Comparison of ENCODE assay signal across 8 mouse cellular contexts in genomic region chr14:79768996-79769395, GRCm38 (mm10). TPM values are rescaled to one million over a fixed set of nuclear protein-coding genes. Genes with fewer than 3 reads are reported as not detected.
DNase-seq lines count a peak whose midpoint lies in the region; ATAC-seq and TF ChIP-seq lines count a peak whose summit lies in the region.

No protein-coding gene starts in this region.

- peak; percentile 16 to 24 for DNase-seq in left cerebral cortex, adult 2 months (ENCODE audit: extremely low spot score in 1 of 2, low spot score in 2 of 2)
- no peak for DNase-seq in left cerebral cortex, adult 8-10 months (ENCODE audit: low spot score in 2 of 2)
- peak; percentile 55 for DNase-seq in adrenal gland, postnatal 25 days
- DNase-seq in kidney, postnatal 10 days, result peak; percentile 34
- DNase-seq in gastrocnemius, postnatal 36 days, result no peak
- DNase-seq in urinary bladder, adult 18-20 months (ENCODE audit: low spot score in 2 of 2), result no peak

- no peak for ATAC-seq in forebrain, embryonic 12.5 days (ENCODE audit: low FRiP score)
- ATAC-seq in neural tube, embryonic 14.5 days (ENCODE audit: low read depth), result no peak

- H3K27me3 ChIP-seq in forebrain, embryonic 12.5 days, result peaks cover 68% of the 10 kb centered on the region
- H3K27me3 ChIP-seq in neural tube, embryonic 14.5 days (ENCODE audit: control insufficient read depth, insufficient read depth, low read length), result peaks cover 23% of the 10 kb centered on the region

- H3K4me1 ChIP-seq in forebrain, embryonic 12.5 days, result peaks cover 77% of the 10 kb centered on the region
- peaks cover 17% of the 10 kb centered on the region for H3K4me1 ChIP-seq in neural tube, embryonic 14.5 days (ENCODE audit: control insufficient read depth, insufficient read depth, low read length)

- no peaks in the 10 kb centered on the region for H3K9me3 ChIP-seq in forebrain, embryonic 12.5 days
- H3K9me3 ChIP-seq in neural tube, embryonic 14.5 days (ENCODE audit: control insufficient read depth, low read length), result no peaks in the 10 kb centered on the region

- peak overlapping the region; percentile 63; the same call in 1 of the 2 replicates for H3K9ac ChIP-seq in forebrain, embryonic 12.5 days
- H3K9ac ChIP-seq in neural tube, embryonic 14.5 days (replicated peaks; ENCODE audit: low read depth, low read length), result peak overlapping the region; percentile 72

- H3K4me2 ChIP-seq in forebrain, embryonic 12.5 days, result peak overlapping the region; percentile 85
- peak overlapping the region; percentile 85 for H3K4me2 ChIP-seq in neural tube, embryonic 14.5 days (ENCODE audit: low read depth, low read length)

- peak; percentile 11 for TF ChIP-seq CTCF in left cerebral cortex, adult 2 months (IDR thresholded peaks at IDR 0.05)

- intact Hi-C loops in left cerebral cortex, adult 2 months (cut with DNase I), result loop anchor here (2.0 kb wide), 1 partner anchor 448 kb away; no protein-coding TSS in a partner anchor
- intact Hi-C loops in gastrocnemius, postnatal 36 days (cut with DNase I), result loop anchor here (5.0 kb wide), 1 partner anchor 448 kb away; no protein-coding TSS in a partner anchor

- peak overlapping the region; percentile 52 for H3K4me3 ChIP-seq in left cerebral cortex, adult 2 months
- H3K4me3 ChIP-seq in forebrain, embryonic 12.5 days (replicated peaks), result peak overlapping the region; percentile 54
- peak overlapping the region; percentile 58 for H3K4me3 ChIP-seq in neural tube, embryonic 14.5 days (ENCODE audit: low read depth, low read length)

- H3K27ac ChIP-seq in left cerebral cortex, adult 2 months, result peak overlapping the region; percentile 80; the same call in 1 of the 2 replicates
- H3K27ac ChIP-seq in forebrain, embryonic 12.5 days, result no peak overlapping the region
- 0 out of 2 replicates have a peak overlapping the region, but pooled peaks have one; percentile 12 for H3K27ac ChIP-seq in neural tube, embryonic 14.5 days (ENCODE audit: low read depth, low read length)

- 6% methylated on average over 30 of the region's 30 CpGs for WGBS in forebrain, embryonic 12.5 days
- 3% methylated on average over 30 of the region's 30 CpGs for WGBS in neural tube, embryonic 14.5 days

- H3K36me3 ChIP-seq in forebrain, embryonic 12.5 days (replicated peaks), result no peaks in the 10 kb centered on the region
- H3K36me3 ChIP-seq in neural tube, embryonic 14.5 days (ENCODE audit: control insufficient read depth, insufficient read depth, low read length), result no peaks in the 10 kb centered on the region

RNA-seq across cellular contexts. Expression of gene Pcdh8, which starts 2.1 kb away (rescaled TPM):
- total RNA-seq in left cerebral cortex, adult 2 months (2021), result 10 to 100 TPM; 57.5 to 64.1 TPM
- 10 to 100 TPM; 34.6 to 46.7 (median 41.4) TPM for total RNA-seq in left cerebral cortex, adult 8-10 months (2022)
- total RNA-seq in adrenal gland, postnatal 25 days (2021), result 0.21 TPM in 1 of 2 replicates, not detected in the other
- polyA plus RNA-seq in forebrain, embryonic 12.5 days (2016; fragmentation: Nextera tagmentation; extraction: Ambion mirVana), result 26.5 and 26.7 TPM in 2 replicates
- 29.6 and 32.5 TPM in 2 replicates for polyA plus RNA-seq in neural tube, embryonic 14.5 days (2014; fragmentation: Nextera tagmentation; extraction: Ambion mirVana)
- total RNA-seq in gastrocnemius, postnatal 36 days (2021), result not detected

Comparison
In these comparisons a context has a peak if more than half of its experiments do, and no peak if none do; other contexts are left out.
1. DNase-seq: peak in left cerebral cortex, adult 2 months (2 of 2), adrenal gland, postnatal 25 days (single experiment) and kidney, postnatal 10 days (single experiment); none in left cerebral cortex, adult 8-10 months (0 of 2), gastrocnemius, postnatal 36 days (0 of 2) and urinary bladder, adult 18-20 months (0 of 2).
2. RNA of gene Pcdh8, which starts 2.1 kb away (total RNA-seq): 57.5 to 64.1 TPM in left cerebral cortex, adult 2 months and 34.6 to 46.7 TPM in left cerebral cortex, adult 8-10 months; 0.21 TPM in adrenal gland, postnatal 25 days and not detected in gastrocnemius, postnatal 36 days; every median in the first group is over 10 times any median in the second.
3. Peak in every context shown above with its lines, with median percentiles within 50 percentile points of each other: H3K4me3 ChIP-seq.